Mouse (Mus musculus): ENCODE measurements around the gene Setd1a. TPM values are rescaled to one million over a fixed set of nuclear protein-coding genes. Genes with fewer than 3 reads are reported as not detected.
"Not testable (repeated sequence)": the region's sequence is repeated elsewhere in the genome, so short reads cannot be mapped to it uniquely, and the experiment has no call there.

The Setd1a gene
- 13.4 and 14.7 TPM in 2 replicates for polyA plus RNA-seq (2016; fragmentation: Nextera tagmentation; extraction: Ambion mirVana)

GRCm38 (mm10) chr7:127776426-127776825 lies at the start of gene Setd1a:
TSS of gene Setd1a (plus strand) at chr7:127776670.
- Histone ChIP-seq H3K4me1 (peaks cover 22% of the 10 kb centered on the region), H3K27ac (replicated peaks) (peak within 1 kb of the TSS; percentile 100), H3K9me3 (replicated peaks) (no peaks in the 10 kb centered on the region), H3K27me3 (ENCODE audit: low read depth, poor library complexity, severe bottlenecking) (no peaks in the 10 kb centered on the region), H3K36me3 (peaks cover 31% of the 10 kb centered on the region), H3K4me3 (peak within 1 kb of the TSS; percentile 97)
- DNase-seq (ENCODE audit: low spot score), result peak; percentile 85
- under 1% methylated on average over 23 of the region's 23 CpGs for WGBS

DNA sequence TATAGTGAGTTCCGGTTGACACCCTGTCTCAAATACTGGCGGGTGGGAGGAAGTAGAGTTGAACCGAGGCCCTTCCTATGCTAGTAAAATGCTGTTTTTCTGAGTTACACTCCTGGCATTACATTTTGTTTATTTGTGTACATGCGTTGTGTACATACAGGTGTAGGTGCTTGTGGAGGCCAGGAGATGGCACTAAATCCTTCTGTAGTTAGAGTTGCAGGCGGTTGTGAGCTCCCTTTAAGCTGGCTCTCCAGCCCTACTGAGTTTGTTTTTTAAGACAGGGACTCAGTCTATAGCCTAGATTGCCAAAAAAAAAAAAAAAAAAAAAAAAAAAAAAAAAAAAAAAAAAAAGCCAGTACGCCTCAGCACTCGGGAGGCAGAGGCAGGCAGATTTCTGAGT lies 48.6 kb upstream of the Setd1a start:
- 87% methylated on average over 7 of the region's 7 CpGs for WGBS
- no peaks in the 10 kb centered on the region for H3K9me3 ChIP-seq (replicated peaks)

DNA sequence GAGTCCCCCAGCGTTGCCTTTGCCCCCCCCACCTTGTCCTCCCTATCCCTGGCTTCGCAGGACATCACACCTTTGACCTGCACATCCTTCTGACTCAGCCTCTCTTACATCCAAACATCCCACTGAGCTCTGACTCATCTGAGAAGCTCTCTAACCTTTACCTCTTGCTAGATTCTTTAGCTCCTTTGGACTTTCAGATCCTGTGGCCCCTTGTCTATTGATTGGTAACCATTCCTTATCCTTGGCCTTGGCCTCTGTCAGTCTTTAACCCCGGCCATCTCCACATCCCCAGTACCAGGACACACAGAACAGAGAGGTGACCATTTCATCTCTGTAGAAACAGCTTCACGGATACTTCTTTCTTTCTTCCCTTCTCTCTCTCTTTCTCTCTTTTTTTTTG lies 46.3 kb upstream of the Setd1a start:
- Histone ChIP-seq H3K4me3 (no peak overlapping the region), H3K9me3 (replicated peaks) (no peaks in the 10 kb centered on the region), H3K27ac (replicated peaks) (no peak overlapping the region), H3K4me1 (peaks cover 11% of the 10 kb centered on the region), H3K36me3 (no peaks in the 10 kb centered on the region), H3K27me3 (ENCODE audit: low read depth, poor library complexity, severe bottlenecking) (no peaks in the 10 kb centered on the region)
- 77% methylated on average over 4 of the region's 4 CpGs for WGBS
- no peak for DNase-seq (ENCODE audit: low spot score)

More for the DNA sequence above, 48.6 kb upstream of the Setd1a start:
- Histone ChIP-seq H3K36me3 (no peaks in the 10 kb centered on the region), H3K4me3 (no peak overlapping the region), H3K4me1 (peaks cover 11% of the 10 kb centered on the region), H3K27ac (replicated peaks) (no peak overlapping the region), H3K27me3 (ENCODE audit: low read depth, poor library complexity, severe bottlenecking) (no peaks in the 10 kb centered on the region)
- no peak for DNase-seq (ENCODE audit: low spot score)

DNA sequence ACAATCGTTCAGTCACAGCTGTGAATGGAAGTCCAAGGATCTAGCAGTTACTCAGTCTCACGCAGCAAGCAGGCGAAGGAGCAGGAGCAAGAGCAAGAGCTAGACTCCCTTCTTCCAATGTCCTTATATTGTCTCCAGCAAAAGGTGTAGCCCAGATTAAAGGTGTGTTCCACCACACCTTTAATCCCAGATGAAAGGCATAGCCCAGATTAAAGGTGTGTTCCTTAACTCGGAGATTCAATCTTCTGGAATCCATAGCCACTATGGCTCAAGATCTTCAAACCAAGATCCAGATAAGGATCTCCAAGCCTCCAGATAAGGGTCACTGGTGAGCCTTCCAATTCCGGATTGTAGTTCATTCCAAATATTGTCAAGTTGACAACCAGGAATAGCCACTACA lies 44.4 kb upstream of the Setd1a start, which contains the start of gene Ctf2:
Gene Ctf2, minus strand, starts transcription at position 101 of the 400 bp plus-strand sequence.
- not testable (repeated sequence) for H3K4me3 ChIP-seq; H3K27ac ChIP-seq (replicated peaks); DNase-seq (ENCODE audit: low spot score); H3K27me3 ChIP-seq (ENCODE audit: low read depth, poor library complexity, severe bottlenecking); H3K36me3 ChIP-seq; H3K9me3 ChIP-seq (replicated peaks); H3K4me1 ChIP-seq
- 89% methylated on average over 1 of the region's 5 CpGs for WGBS

DNA sequence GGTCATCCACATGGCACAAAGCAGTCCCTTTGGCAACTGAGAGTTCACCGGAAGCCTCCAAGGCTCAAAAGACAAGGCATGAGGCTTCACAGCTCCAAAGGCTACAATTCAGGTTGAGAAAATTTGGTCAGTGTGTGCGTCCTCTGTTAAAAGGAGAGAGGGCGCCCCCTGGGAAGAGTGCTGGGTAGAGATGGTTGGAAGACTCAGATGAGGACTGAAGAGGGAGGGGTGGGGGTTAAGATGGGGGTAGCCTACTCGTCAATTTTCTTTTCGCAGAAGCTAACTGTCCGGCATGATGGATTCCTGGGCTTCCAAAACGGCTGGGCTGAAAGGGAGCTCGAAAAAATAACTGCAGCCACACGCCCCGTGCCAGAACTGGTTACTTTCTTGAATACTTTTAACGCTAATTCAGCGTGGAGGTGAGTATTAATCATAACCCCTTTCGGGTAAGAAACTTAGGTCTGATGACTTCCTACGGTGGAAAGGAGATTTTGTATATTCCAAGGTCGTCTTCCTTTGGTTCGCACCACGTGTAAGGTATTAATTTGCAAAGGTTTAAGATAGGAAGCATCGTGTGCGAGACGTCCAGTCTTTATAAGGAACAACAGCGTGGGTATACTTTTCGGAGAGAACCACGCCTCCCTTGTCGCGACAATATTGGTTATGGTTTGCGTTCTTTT lies 32.0 kb upstream of the Setd1a start, which contains the start of gene Fbxl19:
Gene Fbxl19, plus strand, starts transcription at position 178 of the 680 bp plus-strand sequence.
- peaks cover 30% of the 10 kb centered on the region for H3K4me1 ChIP-seq
- peak; percentile 75 for DNase-seq (ENCODE audit: low spot score)
- H3K4me3 ChIP-seq, result peak within 1 kb of the TSS; percentile 95
- peak within 1 kb of the TSS; percentile 98 for H3K27ac ChIP-seq (replicated peaks)
- H3K27me3 ChIP-seq (ENCODE audit: low read depth, poor library complexity, severe bottlenecking), result no peaks in the 10 kb centered on the region
- H3K36me3 ChIP-seq, result peaks cover 19% of the 10 kb centered on the region
- WGBS, result 2% methylated on average over 26 of the region's 26 CpGs
- H3K9me3 ChIP-seq (replicated peaks), result no peaks in the 10 kb centered on the region

DNA sequence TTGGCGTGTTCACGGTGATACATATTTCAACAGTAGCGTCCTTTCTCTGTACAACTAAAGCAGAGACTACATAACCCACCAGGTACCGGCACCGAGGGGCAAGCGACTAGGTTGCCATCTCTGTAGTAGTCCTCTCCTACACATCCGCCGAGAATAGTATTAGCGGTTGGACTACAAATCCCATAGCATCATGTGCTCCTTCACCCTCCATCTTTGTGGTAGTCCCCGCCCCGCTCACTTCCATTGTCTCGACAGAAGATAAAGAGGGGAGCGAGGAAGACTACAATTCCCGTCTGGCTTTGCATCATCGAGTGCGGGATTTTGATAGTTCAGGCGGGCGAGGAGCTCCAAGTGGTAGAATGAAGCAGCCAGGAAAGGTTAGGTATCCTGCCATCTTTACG lies 31.2 kb upstream of the Setd1a start:
- Histone ChIP-seq H3K36me3 (peaks cover 26% of the 10 kb centered on the region), H3K4me3 (peak overlapping the region; percentile 95), H3K9me3 (replicated peaks) (no peaks in the 10 kb centered on the region), H3K27me3 (ENCODE audit: low read depth, poor library complexity, severe bottlenecking) (no peaks in the 10 kb centered on the region), H3K27ac (replicated peaks) (peak overlapping the region; percentile 98), H3K4me1 (peaks cover 34% of the 10 kb centered on the region)
- under 1% methylated on average over 19 of the region's 19 CpGs for WGBS
- peak; percentile 95 for DNase-seq (ENCODE audit: low spot score)

DNA sequence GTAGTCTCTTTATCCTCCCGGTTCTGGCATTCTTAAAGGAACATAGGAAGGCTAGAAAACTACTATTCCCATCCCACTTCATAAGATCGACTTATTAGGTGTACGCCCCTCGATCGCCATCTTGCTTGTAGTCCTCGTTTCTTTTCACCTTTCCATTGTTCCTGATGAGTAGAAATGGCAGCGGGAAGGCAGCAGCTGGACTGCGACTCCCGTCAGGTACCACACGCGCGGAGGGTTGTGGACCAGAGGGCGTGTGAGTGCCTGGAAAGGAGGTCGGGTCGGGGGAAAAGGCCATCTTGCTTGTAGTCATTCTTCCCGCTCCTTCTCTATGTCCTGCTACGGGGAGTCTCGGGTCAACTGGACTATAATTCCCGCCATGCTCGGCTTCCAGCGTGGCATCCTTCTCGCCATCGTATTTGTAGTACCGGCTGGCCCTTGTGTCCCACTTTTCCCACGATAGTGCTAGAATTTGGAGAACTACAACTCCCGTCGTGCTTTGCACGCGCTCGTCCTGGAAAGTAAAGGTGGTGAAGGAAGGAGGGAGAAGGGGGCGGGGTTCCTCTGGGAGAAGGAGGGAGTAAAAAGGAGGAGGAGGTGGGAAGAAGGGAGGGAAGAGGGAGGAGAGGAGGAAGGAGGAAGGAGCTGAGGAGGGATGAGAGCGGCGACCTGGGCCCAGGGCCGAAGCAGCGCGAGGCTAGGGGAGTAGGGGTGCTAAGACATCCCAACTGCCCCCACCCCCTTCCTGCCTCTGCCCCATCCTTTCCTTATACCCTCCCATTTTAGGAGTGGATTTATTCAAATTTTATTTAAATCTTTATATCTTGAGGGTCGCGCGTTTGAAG lies 30.6 kb upstream of the Setd1a start:
- peaks cover 34% of the 10 kb centered on the region for H3K4me1 ChIP-seq
- peak overlapping the region; percentile 95 for H3K4me3 ChIP-seq
- H3K27ac ChIP-seq (replicated peaks), result peak overlapping the region; percentile 98
- no peaks in the 10 kb centered on the region for H3K27me3 ChIP-seq (ENCODE audit: low read depth, poor library complexity, severe bottlenecking)
- peaks cover 32% of the 10 kb centered on the region for H3K36me3 ChIP-seq
- DNase-seq (ENCODE audit: low spot score), result peak; percentile 95
- no peaks in the 10 kb centered on the region for H3K9me3 ChIP-seq (replicated peaks)
- WGBS, result under 1% methylated on average over 39 of the region's 39 CpGs

- no peaks in the 10 kb centered on the region for H3K9me3 ChIP-seq (replicated peaks)
- WGBS, result 0% methylated on average over 41 of the region's 62 CpGs
- DNase-seq (ENCODE audit: low spot score), result peak; percentile 73
These were observed 29.7 kb upstream of the Setd1a start for GRCm38 (mm10) chr7:127746494-127747491.

GRCm38 (mm10) chr7:127747559-127748234 lies 28.8 kb upstream of the Setd1a start:
- H3K36me3 ChIP-seq, result peaks cover 51% of the 10 kb centered on the region
- 39% methylated on average over 6 of the region's 6 CpGs for WGBS

More at GRCm38 (mm10) chr7:127746494-127747491, 29.7 kb upstream of the Setd1a start:
- peaks cover 34% of the 10 kb centered on the region for H3K4me1 ChIP-seq
- H3K4me3 ChIP-seq, result peak overlapping the region; percentile 95
- H3K36me3 ChIP-seq, result peaks cover 42% of the 10 kb centered on the region
- peak overlapping the region; percentile 98 for H3K27ac ChIP-seq (replicated peaks)
- H3K27me3 ChIP-seq (ENCODE audit: low read depth, poor library complexity, severe bottlenecking), result no peaks in the 10 kb centered on the region

GRCm38 (mm10) chr7:127748235-127748560 lies 28.3 kb upstream of the Setd1a start:
- peaks cover 56% of the 10 kb centered on the region for H3K36me3 ChIP-seq
- no peaks in the 10 kb centered on the region for H3K27me3 ChIP-seq (ENCODE audit: low read depth, poor library complexity, severe bottlenecking)
- peak overlapping the region; percentile 95 for H3K4me3 ChIP-seq
- peaks cover 34% of the 10 kb centered on the region for H3K4me1 ChIP-seq
- peak overlapping the region; percentile 98 for H3K27ac ChIP-seq (replicated peaks)
- no peak for DNase-seq (ENCODE audit: low spot score)
- no peaks in the 10 kb centered on the region for H3K9me3 ChIP-seq (replicated peaks)
- WGBS, result 95% methylated on average over 28 of the region's 28 CpGs

More at GRCm38 (mm10) chr7:127747559-127748234, 28.8 kb upstream of the Setd1a start:
- Histone ChIP-seq H3K4me1 (peaks cover 34% of the 10 kb centered on the region), H3K27ac (replicated peaks) (peak overlapping the region; percentile 98), H3K4me3 (peak overlapping the region; percentile 95), H3K27me3 (ENCODE audit: low read depth, poor library complexity, severe bottlenecking) (no peaks in the 10 kb centered on the region), H3K9me3 (replicated peaks) (no peaks in the 10 kb centered on the region)
- DNase-seq (ENCODE audit: low spot score), result no peak

- Histone ChIP-seq H3K27ac (replicated peaks) (no peak overlapping the region), H3K4me1 (peaks cover 25% of the 10 kb centered on the region), H3K9me3 (replicated peaks) (no peaks in the 10 kb centered on the region), H3K36me3 (peaks cover 78% of the 10 kb centered on the region), H3K4me3 (peak overlapping the region; percentile 11; the same call in 1 of the 2 replicates), H3K27me3 (ENCODE audit: low read depth, poor library complexity, severe bottlenecking) (no peaks in the 10 kb centered on the region)
- 89% methylated on average over 19 of the region's 19 CpGs for WGBS
- DNase-seq (ENCODE audit: low spot score), result no peak
These were observed 26.0 kb upstream of the Setd1a start for GRCm38 (mm10) chr7:127750131-127751127.

Measured in midbrain, embryonic 10.5 days (tissue).